Mouse (Mus musculus) kidney, adult 9 months (tissue): ENCODE measurements around the gene Defb7.

Source experiments
- DNase-seq: peaks from one replicate; pipeline ENCODE4 v3.0.0; 2022

The Defb7 gene

DNA sequence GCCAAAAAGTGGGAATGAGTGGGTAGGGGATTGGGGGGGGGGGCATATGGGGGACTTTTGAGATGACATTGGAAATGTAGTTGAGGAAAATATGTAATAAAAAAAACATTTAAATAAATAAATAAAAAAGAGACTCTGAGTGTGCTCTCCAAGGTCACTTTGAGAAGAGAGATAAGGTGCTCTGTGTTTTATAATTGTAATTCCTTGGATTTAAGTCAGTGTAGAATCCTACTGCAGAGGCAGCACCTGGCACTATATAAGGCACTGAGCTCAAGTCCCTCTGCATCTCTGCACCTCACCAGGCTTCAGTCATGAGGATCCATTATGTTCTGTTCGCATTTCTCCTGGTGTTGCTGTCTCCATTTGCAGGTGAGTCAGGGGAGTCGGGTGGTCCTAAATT is at the start of gene Defb7:
Defb7 (plus strand) TSS at position 301 of the 400 bp plus-strand sequence.
- no peak for DNase-seq

DNA sequence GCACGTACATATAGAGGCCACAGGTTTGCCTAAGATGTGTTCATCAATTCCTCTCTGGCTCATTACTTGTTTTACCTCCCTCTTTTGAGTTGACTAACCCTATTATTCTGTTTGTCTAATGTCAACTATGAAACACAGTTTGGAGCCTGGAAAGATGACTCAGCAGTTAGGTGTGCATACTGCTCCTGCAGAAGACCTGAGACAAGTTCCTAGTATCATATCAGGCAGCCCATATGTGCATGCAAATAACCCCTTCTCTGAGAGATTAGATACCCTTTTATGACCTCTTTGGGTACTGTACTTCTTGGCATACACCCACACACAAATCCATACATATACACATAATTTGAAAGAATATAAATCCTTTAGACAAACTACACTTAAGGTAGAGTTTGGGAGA is 48.5 kb upstream of the Defb7 start:
- DNase-seq: no peak

DNA sequence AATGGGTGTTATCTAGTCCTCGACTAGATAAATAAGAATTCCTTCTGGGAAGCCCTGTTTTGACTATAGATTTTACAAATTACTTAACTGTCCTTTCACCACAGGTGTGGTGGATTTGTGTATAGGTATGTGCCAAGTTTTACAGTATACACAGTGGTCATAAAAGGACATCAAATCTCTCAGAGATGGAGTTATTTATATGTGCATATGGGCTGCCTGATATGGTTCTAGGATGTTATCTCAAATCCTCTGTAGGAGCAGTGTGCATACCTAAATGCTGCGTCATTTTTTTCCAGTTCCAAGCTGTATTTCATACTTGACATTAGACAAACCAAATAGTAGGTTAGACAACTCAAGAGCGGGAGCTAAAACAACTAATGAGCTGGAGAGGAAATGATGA is 33.5 kb upstream of the Defb7 start:
- no peak for DNase-seq

DNA sequence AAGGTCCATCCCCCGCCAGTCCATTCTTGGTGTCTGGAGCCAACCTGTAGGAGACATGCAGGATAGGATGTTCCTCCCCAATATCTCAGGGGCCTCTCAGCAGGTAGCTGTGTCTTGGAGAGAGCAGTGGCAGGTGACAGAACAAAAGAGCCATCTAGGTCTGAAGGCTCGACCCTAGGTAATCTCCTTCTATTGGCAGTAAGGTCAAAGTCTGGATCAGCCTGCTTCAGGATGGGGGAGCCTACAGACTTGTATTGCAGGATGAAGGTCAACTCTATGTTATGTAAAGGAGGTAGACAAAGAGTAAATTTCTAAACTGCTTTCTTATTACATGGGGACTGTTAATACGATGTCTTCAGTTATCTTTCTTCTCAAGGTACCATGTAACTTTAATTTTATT is 25.9 kb upstream of the Defb7 start:
- DNase-seq: no peak

DNA sequence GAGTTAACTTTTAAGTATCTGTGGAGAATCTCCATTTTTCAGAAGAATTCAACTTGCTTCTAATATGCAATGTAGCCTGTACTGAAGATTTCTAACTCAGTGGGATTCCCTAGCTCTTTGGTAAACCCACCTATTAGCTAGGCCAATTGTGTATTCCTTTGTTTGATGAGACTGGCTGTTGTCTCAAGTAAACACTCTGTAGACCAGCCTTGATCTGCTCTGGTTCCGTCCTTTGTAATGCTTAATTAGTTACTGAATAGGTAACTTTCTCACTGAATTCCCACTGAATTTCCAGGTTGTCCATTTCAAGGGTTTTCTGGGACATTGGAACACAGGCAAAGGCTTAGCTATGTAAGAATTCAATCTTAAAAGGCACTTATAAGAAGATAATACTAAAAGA is 5.6 kb downstream of the Defb7 start:
- no peak for DNase-seq

DNA sequence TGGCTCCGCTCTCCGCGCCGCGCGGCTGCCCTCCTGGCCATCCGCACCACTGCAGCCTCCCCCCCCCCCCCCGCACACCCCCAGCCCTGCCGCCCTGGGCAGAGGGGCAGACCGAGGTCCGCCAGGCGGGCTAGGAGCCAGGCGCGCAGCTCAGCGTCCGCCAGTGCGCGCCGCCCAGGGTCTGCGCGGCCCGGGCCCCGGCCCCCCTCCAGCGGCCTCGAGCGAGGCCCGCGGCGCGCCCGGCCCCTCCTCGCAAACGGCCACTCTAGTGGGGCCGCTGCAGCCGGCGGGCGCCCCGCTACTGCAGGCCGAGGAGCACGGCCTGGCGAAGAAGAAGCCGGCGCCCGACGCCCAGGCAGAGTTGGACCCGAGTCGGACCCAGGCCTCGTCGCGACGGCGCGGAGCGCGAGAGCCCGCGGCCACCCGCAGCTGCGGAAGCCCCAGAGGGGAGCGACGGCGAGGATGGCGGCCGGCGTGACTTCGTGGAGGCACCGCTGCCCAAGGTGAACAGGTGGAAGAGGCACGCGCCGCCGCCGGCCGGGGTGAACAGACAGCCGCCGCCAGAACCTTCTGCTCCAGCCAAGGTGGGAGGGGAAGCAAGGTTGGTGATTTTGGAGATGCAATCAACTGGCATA is 40.4 kb downstream of the Defb7 start:
- no peak for DNase-seq

DNA sequence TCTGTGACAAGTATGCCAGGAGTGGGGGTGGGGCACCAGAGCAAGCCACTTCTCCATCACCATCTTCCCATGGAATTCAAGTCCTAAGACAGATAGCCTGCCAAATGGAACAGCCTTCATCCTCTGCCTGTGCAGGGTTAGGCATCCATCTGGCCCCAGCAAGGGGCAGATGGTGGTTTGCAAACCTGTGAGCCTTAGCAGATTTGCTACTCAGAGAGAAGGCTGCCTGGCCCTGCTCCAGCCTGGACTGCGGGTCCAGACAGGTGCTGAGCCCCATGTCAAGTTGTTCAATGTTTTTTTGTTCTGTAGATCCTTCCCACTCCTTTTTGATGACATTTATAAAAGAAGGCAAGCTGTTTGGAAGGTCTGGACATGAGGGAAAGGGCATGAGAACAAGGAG is 45.5 kb downstream of the Defb7 start:
- no peak for DNase-seq
